Mouse (Mus musculus) embryo, embryonic 9.5 days (tissue): ENCODE measurements around the gene Vmn1r31.

Experiments
- DNase-seq: peaks from one replicate; pipeline ENCODE4 v3.0.0-alpha.2; 2017; ENCODE audit errors: extremely low spot score

Gene Vmn1r31

DNA sequence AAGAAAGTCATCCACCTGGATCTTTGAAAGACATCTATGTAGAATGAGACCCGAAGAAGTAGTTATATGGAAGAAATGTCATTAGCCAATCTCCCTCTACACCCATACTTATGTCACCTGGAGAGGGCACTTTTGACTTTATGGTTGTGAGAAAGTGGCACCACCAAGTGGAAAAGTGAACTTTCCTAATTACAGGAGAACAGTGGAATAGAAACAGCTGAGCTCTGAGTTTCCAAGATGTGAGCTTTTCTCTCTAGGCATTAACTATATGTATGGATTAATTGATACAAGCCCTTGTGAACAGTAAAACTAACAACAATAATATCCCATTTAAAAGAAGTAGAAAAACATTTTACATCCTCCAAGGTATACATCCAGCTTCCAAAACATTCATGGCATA, at the start of gene Vmn1r31:
Gene Vmn1r31 (minus strand): TSS at position 101 of the 400 bp plus-strand sequence.
- DNase-seq: no peak

- DNase-seq: no peak
Measured at GRCm38 (mm10) chr6:58443285-58443684, 31.8 kb downstream of the Vmn1r31 start, which contains the start of gene Vmn1r30. Gene Vmn1r30, minus strand, starts transcription at chr6:58443385.
